Mouse (Mus musculus) ES-Bruce4 (cell line): ENCODE results near the gene Raver2. TPM values are rescaled to one million over a fixed set of nuclear protein-coding genes. Genes with fewer than 3 reads are reported as not detected.

Experiments used
- H3K27ac ChIP-seq: 2 replicates; pipeline ENCODE4 v1.5.1; 2012; ENCODE audit warnings: low read length, inconsistent platforms; ENCODE audit not compliant: insufficient read depth
- H3K27me3 ChIP-seq: 2 replicates; pipeline ENCODE4 v1.6.1; 2012; ENCODE audit warnings: mild to moderate bottlenecking, low read length, inconsistent platforms; ENCODE audit not compliant: control insufficient read depth, poor library complexity, insufficient read depth, severe bottlenecking
- H3K36me3 ChIP-seq: 2 replicates; pipeline ENCODE4 v1.6.1; 2012; ENCODE audit warnings: inconsistent platforms, mild to moderate bottlenecking, low read length, moderate library complexity; ENCODE audit not compliant: control insufficient read depth, poor library complexity, insufficient read depth, severe bottlenecking
- H3K4me1 ChIP-seq: one replicate; pipeline ENCODE4 v1.8.1; 2011; ENCODE audit warnings: low read length; ENCODE audit not compliant: control insufficient read depth, insufficient read depth
- H3K4me3 ChIP-seq: 2 replicates; pipeline ENCODE4 v1.5.1; 2011; ENCODE audit warnings: low read depth, mild to moderate bottlenecking, low read length
- H3K9ac ChIP-seq: 2 replicates; pipeline ENCODE4 v1.6.1; 2012; ENCODE audit warnings: low read depth, mild to moderate bottlenecking, inconsistent platforms; ENCODE audit not compliant: poor library complexity, severe bottlenecking
- H3K9me3 ChIP-seq: replicated peaks from 2 replicates; pipeline ENCODE4 v1.6.1; 2012; ENCODE audit warnings: mild to moderate bottlenecking, low read length, inconsistent platforms; ENCODE audit not compliant: control insufficient read depth, poor library complexity, insufficient read depth, severe bottlenecking
- CTCF ChIP-seq: IDR thresholded peaks from one replicate; pipeline ENCODE4 v1.8.1; 2011; ENCODE audit warnings: low read depth, low read length
- EP300 ChIP-seq: IDR thresholded peaks from 2 replicates; pipeline ENCODE4 v1.6.1; 2011; ENCODE audit warnings: low read depth, low read length; ENCODE audit not compliant: insufficient read depth
- POLR2A ChIP-seq: IDR thresholded peaks from one replicate; pipeline ENCODE4 v1.8.1; 2011; ENCODE audit warnings: low read length; ENCODE audit not compliant: insufficient read depth
- polyA plus RNA-seq: library from polyadenylated mRNA; stranded (reverse); fragments of >200 nt; gene quantifications from 2 replicates; pipeline ENCODE4 v1.2.4, GENCODE M21; 2011; ENCODE audit warnings: low read depth; ENCODE audit not compliant: missing spikeins, insufficient read depth, insufficient read length

Gene Raver2
- polyA plus RNA-seq, 1 experiment, result 17.0 TPM

GRCm38 (mm10) chr4:101144361-101144760, 75.6 kb downstream of the Raver2 start:
- Histone ChIP-seq H3K36me3 (no peaks in the 10 kb centered on the region), H3K27ac (no peak overlapping the region), H3K9ac (no peak overlapping the region), H3K4me1 (no peaks in the 10 kb centered on the region), H3K9me3 (no peaks in the 10 kb centered on the region), H3K4me3 (no peak overlapping the region), H3K27me3 (no peaks in the 10 kb centered on the region)
- TF ChIP-seq POLR2A (no peak), CTCF (no peak), EP300 (no peak)

- no peaks in the 10 kb centered on the region for H3K27me3 ChIP-seq
- no peaks in the 10 kb centered on the region for H3K36me3 ChIP-seq
- no peaks in the 10 kb centered on the region for H3K9me3 ChIP-seq
- TF ChIP-seq CTCF (no peak), POLR2A (no peak), EP300 (no peak)
- H3K9ac ChIP-seq, result no peak overlapping the region
- no peak overlapping the region for H3K4me3 ChIP-seq
- H3K27ac ChIP-seq, result no peak overlapping the region
- H3K4me1 ChIP-seq, result no peaks in the 10 kb centered on the region
These were observed 76.0 kb downstream of the Raver2 start for GRCm38 (mm10) chr4:101144790-101145189.

GRCm38 (mm10) chr4:101146047-101146745, 77.4 kb downstream of the Raver2 start:
- no peak overlapping the region for H3K4me3 ChIP-seq
- no peaks in the 10 kb centered on the region for H3K4me1 ChIP-seq
- no peaks in the 10 kb centered on the region for H3K9me3 ChIP-seq
- TF ChIP-seq EP300, result no peak
- TF ChIP-seq CTCF, result peak; percentile 24
- H3K36me3 ChIP-seq, result no peaks in the 10 kb centered on the region
- no peak overlapping the region for H3K9ac ChIP-seq
- no peak overlapping the region for H3K27ac ChIP-seq
- no peaks in the 10 kb centered on the region for H3K27me3 ChIP-seq

DNA sequence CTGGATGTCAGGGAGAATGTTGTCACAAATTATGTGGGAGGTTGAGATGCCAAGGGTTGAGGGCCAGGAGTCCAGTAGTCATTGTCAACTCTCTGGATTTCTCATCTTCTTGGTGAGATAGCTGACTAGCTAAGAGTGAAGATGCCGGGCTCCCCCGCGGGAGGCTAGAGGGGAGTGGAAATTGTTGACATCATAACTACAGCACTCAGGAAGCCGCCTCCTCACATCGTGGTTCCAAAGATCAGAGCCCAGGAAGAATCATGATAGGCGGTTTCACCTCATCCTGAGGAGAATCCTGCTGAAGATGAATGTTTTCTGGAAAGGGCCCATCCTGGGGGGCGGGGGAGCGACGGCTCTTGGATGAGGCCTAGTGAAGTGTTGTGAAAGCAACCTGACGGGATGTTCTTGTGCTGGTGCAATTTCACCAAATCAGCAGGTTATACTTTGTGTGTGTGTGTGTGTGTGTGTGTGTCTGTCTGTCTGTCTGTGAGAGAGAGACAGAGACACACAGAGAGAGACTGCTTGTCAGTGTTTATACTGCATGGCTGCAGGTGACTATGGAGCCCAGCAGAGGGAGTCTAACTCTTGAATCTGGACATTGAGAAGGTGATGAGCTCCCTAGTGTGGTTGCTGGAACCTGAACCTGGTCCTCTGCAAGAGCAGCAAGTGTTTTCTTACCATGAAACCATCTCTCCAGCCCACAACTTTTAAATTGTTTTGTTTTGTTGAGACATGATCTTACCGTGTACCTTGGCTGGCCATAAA, 78.3 kb downstream of the Raver2 start:
- Histone ChIP-seq H3K27ac (no peak overlapping the region), H3K9me3 (no peaks in the 10 kb centered on the region), H3K27me3 (no peaks in the 10 kb centered on the region), H3K4me3 (no peak overlapping the region), H3K36me3 (no peaks in the 10 kb centered on the region), H3K9ac (no peak overlapping the region), H3K4me1 (no peaks in the 10 kb centered on the region)
- TF ChIP-seq CTCF, result no peak
- no peak for TF ChIP-seq POLR2A
- TF ChIP-seq EP300, result no peak

- H3K9ac ChIP-seq, result no peak overlapping the region
- no peaks in the 10 kb centered on the region for H3K4me1 ChIP-seq
- no peaks in the 10 kb centered on the region for H3K27me3 ChIP-seq
- no peak overlapping the region for H3K27ac ChIP-seq
- 0 out of 2 replicates have a peak, but pooled peaks cover 4% of the 10 kb centered on the region for H3K36me3 ChIP-seq
- TF ChIP-seq POLR2A (no peak), CTCF (no peak), EP300 (no peak)
- H3K9me3 ChIP-seq, result no peaks in the 10 kb centered on the region
- H3K4me3 ChIP-seq, result no peak overlapping the region
These were observed 86.8 kb downstream of the Raver2 start for GRCm38 (mm10) chr4:101155541-101155940.

DNA sequence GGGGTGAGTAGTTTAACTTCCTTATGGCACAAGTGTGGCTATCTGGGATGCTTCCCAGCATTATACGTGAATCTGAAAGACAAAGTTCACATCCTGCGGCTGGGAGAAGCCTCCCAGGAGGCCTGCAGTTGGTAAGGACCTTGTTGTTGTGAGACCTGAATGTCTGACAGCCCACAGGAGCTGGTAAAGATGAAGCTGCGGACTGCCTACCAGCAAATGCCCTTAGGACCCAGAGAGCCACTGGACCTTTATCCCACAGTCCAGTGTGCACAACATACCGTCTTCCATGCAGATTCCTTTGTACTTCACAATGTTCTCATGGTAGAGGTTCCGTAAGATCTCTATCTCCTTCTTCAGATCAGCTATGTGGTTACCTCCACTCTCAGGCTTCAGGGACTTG, 88.7 kb downstream of the Raver2 start:
- no peaks in the 10 kb centered on the region for H3K9me3 ChIP-seq
- H3K36me3 ChIP-seq, result 0 out of 2 replicates have a peak, but pooled peaks cover 4% of the 10 kb centered on the region
- H3K9ac ChIP-seq, result no peak overlapping the region
- TF ChIP-seq EP300, result no peak
- TF ChIP-seq POLR2A, result no peak
- TF ChIP-seq CTCF, result no peak
- H3K4me1 ChIP-seq, result no peaks in the 10 kb centered on the region
- no peak overlapping the region for H3K4me3 ChIP-seq
- no peak overlapping the region for H3K27ac ChIP-seq
- H3K27me3 ChIP-seq, result no peaks in the 10 kb centered on the region
